Mouse (Mus musculus): ENCODE results near the gene Gga3. TPM values are rescaled to one million over a fixed set of nuclear protein-coding genes. Genes with fewer than 3 reads are reported as not detected.

Gene Gga3
- total RNA-seq, 2 experiments from 2014 or later = 48.1 to 49.1 TPM

DNA sequence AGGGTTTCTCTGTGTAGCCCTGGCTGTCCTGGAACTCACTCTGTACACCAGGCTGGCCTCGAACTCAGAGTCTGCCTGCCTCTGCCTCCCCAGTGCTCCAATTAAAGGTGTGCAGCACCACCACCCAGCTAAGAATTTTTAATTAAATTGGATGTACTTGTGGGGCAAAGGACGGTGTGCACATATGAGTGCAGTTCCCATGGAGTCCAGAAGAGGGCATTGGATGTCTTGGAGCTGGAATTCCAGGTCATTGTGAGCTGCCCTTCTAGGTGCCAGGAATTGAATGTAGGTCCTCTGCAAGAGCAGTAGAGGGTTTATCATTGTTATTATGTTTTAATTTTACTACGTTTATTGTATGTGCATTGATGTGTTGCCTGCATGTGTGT is 27.6 kb upstream of the Gga3 start:
- DNase-seq (ENCODE audit: low spot score in 2 of 2) = no peak

DNA sequence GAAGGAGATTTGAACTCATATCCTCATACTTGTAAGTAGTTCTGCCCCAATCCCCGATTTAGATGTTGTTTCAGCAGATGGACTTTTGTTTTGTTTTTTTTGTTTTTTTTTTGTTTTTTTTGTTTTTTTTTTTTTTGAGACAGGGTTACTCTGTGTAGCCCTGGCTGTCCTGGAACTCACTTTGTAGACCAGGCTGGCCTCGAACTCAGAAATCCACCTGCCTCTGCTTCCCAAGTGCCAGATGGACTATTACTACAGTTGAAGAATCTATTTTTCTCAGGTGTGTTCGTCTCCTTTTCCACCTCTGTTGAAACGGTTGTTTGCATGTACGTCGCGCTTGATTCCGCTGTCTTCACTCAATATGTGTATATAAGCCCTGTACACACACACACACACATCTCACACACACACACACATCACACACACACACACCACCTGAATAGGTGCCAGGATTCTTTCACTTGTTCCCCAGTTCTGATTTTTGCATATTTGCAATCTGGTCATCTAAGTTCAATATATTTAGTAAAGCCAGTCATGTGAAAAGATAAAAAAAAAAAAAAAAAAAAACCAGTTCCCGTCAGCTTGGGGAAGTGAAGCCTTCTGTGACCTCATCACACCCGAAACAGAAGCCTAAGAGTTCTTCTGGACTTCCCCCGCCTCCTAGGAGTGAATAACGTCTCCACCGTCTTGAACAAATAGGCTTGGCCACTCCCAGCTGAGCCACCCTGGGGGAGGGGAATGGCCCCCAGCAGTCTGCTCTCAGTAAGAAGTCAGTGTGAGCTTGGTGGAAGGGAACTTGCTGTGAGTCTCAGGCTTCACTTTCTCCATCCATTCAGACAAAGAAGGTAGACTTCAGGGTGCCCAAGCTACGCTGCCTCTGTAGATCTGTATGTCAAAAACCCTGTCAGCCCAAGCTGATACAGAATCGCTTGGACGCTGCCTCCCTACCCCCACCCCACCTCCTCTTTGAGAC is 27.0 kb upstream of the Gga3 start:
- DNase-seq (ENCODE audit: low spot score in 2 of 2) = no peak

DNA sequence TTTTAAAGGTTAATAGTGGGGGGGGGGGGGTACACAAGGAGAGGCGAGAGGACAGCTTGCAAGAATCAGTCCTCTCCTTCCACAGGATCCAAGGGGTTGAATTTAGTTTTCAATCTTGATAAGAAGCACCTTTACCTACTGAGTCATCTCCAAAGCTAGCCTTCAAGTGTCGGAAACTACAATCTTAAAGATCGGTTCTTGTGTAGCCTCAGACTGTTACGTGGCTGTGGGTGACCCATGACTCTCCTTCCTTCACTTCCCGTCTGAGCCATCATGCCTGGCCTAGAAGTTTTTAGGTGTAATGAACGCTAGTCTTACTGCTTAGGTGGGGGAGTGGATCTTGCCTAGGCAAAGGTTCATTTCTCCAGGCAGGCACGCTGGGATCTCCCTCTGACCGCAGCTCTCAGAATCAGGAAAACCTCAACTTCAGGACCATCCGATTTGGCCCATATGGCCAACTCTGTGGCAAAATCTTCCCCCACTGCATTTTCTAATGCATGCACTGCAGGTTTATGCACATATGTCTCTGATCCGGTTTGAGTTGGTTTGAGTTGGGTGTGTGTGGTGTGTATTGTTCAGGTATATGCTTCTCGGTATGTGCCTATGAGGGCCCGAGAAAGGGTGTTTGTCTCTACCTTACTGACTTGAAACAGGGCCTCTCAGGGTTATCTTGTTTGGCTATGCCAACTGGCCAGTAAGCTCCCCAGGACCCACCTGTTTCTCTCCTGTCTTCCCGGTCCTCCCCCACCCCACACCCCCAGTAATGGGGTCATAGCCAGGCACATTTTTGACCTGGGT is 26.1 kb upstream of the Gga3 start:
- DNase-seq (ENCODE audit: low spot score in 2 of 2) = no peak

DNA sequence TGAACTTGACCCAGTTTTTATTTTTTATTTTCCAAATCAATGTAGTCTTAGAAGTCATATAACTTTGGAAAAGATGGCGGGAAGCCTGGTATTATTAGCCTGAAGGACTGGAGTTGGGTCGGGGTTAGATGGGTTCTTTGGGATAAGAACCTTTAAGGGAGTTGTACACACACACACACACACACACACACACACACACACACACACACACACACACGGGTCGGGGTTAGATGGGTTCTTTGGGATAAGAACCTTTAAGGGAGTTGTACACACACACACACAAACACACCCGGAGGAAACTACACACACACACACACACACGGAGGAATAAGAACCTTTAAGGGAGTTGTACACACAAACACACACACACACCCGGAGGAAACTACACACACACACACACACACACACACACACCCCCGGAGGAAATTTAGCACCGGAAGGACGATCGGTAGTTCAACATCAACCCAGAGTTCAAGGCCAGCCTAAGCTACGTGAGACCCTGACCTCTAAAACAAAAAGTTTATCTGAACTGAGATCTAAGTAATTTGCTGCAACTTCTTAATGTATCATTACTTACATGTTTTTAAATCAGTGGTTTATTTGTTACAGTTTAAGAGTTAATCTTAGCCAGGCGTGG is 24.7 kb upstream of the Gga3 start:
- no peak for DNase-seq (ENCODE audit: low spot score in 2 of 2)

DNA sequence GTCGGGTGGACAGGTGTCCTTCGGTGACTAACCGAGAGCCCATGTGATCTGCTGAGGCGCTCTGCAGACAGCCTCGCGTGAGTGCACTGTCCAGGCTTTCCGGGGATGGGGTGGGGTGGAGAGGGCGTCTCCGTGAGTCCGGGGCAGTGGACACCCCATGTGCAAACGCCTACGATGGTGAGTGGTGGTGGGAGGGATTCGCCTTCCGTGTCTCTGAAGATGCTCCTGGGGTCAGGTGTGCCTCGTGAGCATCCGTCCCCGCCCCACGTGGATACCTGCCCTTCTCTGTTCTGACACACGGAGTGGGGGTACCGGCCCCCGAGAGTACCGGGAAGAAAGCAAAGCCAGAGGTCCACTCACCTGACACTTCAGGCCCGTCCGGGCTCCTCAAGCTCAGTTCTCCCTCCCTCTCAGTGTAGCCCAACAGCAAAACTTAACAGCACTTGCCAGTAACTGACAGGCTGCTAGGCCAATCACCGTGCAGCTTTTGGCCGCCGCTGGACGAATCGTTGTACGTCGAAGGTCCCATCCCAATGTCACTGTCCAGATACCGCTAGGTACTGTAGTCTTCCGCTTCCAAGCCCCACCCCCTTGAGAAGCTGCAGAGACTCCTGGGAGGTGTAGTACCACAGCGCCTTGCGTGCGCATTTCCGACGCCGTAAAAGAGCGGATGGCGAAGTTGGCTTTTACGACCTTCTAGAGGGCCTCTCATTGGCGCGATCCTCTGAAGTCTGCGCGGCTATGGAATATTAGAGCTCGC is 24.0 kb upstream of the Gga3 start, which contains the start of gene Slc25a19:
Slc25a19 (minus strand) TSS at position 591 of the 760 bp plus-strand sequence.
- DNase-seq (ENCODE audit: low spot score in 2 of 2) = peak; percentile 97 to 98

DNA sequence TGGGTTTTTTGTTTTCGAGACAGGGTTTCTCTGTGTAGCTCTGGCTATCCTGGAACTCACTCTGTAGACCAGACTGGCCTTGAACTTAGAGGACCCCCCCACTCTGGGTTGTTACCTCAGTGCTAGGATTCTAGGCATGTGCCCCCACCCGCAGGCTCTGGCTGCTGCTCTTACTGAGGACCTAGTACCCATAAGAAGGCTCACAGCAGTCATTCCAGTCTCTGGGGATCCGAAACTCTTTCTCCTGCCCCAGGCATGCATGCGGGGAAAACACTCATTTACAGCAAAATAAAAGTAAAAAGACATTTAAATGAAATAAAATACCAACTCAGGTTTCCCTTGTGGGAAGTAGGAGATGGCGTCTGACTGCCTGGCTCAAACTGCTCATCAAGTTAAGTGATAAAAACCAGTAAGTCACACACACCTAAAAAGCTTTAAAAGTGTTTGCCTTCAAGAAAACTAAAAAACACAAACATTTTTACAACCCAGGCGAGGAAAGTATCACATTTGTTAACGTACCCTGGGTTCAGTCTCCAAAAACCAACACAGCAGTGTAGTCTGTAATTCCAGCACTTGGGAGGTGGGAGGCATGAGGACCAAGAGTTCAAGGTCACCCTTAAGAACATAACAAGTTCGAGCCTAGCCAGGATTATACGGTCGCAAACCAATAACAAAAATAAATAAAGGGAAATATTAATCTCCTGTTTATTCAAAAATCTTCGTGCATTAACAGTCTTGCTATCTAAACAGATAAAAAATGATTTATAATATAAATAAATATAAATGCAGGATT is 23.2 kb upstream of the Gga3 start:
- DNase-seq (ENCODE audit: low spot score in 2 of 2) = no peak

DNA sequence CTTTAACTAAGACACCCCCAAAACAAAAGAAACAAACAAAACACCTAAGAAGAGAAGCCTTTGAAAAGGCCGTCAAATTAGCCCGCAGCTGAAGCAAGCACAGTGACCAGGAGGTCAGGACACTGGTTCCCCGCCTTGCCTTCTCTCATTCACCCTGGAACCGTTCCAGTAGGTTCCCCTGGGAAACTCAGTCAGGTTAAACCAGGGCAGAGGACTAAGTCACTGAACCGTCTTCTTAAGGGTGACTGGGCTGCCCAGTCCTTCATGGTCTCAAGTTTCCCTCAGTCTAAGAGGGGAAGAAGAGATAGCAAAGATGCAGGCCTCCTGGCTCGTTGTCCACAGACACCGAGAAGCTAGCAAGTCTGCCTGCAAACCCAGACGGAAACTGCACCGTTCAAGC is 22.0 kb upstream of the Gga3 start:
- no peak for DNase-seq (ENCODE audit: low spot score in 2 of 2)

DNA sequence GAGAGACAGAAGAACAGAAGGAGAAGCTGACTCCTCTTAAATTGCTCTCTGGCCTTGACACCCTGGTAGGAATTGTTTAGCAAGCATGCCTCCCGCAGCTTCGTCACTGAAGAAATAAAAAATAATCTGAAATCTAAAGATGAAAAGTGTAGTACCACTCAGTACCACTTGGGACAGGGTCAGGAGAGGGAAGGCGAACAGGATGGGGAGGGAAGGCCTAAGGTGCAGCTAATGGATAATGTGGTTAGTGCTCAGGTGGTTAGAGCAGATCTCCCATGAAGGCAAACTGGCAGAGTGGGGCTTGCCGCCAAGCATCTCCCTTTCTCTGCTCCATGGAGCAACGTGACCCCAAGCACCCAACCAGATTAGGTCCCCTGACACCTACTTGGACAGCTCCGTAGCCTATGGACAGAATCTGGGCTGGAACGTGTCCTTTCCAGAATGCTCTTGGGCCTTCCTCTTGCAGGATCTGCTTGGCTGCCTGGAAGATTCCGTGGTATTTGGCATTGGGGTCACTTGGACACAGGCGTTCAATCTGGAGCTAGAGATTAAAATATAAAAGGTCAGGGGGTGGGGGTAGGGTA is 19.7 kb upstream of the Gga3 start:
- DNase-seq (ENCODE audit: low spot score in 2 of 2) = no peak

DNA sequence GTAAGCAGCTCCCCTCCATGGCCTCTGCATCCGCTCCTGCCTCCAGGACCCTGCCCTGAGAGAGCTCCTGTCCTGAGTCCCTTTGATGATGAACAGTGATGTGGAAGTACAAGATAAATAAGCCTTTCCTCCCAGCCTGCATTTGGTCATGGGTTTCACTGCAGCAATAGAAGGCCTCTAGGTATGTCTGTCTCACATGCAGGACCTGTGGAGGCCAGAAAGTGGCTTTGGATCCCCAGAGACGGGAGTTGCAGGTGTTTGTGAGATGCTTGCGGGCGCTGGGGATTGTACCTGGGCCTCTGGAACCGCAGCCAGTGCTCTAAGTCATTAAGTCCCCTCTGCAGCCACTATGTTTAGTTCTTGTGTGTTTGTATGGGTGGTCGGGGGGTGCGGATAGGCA is 16.1 kb upstream of the Gga3 start:
- no peak for DNase-seq (ENCODE audit: low spot score in 2 of 2)

DNA sequence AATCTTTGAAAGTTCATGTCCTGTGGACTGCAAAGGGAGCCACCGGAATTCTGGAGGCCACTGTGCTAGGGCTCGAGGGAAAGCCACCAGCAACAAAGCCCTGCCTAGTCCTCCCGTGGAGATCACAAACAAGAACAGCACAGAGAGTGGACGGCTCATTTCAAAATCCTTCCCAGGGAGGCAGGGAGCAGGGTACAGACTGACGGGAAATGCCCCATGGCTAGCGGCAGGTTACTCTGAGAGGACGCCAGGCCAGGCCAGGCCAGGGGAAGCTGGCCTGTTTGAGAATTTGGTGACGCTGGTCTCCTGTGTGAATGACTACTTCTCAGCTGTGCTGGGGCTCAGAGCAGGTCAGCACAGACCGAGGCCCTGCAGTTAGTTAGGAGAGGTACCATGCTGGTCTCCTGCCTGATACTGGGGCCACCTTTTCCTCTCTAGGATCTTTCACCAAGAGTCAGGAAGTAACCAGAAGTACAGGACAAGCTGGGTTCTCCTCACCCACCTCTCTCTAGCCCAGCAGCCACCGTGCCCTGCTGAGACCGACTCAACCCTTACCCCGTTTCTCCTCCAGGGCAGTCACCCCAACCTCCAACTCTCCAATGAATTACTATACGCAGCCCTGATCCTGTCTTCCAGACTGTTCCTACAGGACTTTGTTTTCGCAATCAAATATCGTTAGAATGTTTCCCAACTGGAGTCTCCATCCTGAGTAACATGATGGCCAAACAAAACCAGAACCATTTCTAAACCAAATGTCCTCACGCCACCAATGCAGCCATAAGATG is 15.1 kb upstream of the Gga3 start:
- no peak for DNase-seq (ENCODE audit: low spot score in 2 of 2)

DNA sequence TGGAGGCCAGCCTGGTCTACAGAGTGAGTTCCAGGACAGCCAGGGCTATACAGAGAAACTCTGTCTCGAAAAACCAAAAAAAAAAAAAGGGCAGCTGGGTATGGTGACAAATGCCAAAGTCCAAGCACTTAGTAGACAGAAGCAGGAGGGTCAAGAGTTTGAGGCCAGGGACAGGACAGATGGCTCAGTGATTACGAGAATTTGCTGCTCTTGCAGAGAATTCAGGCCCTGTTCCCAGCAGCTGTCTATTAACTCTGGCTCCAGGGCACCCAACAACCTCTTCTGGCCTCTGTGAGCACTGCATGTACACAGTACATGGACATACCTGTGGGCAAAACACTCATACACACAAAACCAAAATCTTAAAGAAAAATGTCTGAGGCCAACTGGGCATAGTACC is 14.2 kb upstream of the Gga3 start:
- no peak for DNase-seq (ENCODE audit: low spot score in 2 of 2)

DNA sequence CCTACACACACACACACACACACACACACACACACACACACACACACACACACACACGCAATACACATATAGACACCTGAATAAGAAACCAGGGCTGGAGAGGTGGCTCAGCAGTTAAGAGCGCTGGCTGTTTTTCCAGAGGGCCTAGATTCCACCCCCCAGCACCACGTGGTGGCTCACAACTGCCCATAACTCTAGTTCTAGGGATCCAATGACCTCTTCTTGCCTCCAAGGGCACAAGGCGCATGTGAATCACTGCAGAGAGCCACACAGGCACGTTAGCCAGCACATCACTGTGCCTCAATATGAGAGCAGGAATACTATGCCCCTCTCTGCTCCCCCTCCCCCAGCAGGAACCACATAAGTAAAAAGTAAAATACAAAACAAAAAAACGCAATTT is 13.0 kb upstream of the Gga3 start:
- no peak for DNase-seq (ENCODE audit: low spot score in 2 of 2)

DNA sequence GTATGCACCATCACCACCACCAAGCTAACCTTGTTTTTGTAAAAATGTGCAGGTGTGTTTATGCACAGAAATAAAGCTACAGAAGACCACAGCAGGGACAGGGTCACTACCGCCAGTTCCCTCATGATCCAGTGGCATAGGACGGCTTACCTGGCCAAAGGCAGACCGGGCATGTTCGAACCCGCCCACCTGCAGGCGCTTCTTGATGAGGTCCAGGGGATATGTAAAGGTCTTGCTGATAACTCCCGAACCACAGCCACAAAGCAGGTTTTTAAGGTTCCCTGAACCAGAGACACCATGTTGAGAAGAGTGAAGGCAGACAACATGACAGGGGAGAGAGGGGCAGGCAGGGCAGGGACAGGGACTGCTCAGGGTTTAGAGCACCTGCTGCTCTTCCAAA is 12.5 kb upstream of the Gga3 start:
- no peak for DNase-seq (ENCODE audit: low spot score in 2 of 2)

DNA sequence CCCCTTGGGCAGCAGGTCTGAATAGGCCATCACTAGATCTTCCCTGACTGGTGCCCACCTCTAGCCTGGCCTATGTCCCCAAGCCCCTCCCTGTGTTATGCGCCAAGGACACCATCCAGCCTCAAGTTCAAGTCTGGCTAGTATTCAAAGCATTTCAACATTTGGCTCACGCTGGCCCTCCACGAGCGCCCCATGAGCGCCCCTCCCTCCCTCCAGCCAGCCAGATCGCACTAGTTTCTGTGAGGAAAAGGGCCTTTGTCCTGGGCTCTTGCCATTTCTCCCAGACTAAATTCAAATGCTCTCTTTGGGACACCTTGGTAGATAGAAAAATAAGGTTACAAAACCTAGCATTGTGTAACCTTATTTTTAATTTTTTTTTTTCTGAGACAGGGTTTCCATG is 12.0 kb upstream of the Gga3 start:
- DNase-seq (ENCODE audit: low spot score in 2 of 2) = no peak

DNA sequence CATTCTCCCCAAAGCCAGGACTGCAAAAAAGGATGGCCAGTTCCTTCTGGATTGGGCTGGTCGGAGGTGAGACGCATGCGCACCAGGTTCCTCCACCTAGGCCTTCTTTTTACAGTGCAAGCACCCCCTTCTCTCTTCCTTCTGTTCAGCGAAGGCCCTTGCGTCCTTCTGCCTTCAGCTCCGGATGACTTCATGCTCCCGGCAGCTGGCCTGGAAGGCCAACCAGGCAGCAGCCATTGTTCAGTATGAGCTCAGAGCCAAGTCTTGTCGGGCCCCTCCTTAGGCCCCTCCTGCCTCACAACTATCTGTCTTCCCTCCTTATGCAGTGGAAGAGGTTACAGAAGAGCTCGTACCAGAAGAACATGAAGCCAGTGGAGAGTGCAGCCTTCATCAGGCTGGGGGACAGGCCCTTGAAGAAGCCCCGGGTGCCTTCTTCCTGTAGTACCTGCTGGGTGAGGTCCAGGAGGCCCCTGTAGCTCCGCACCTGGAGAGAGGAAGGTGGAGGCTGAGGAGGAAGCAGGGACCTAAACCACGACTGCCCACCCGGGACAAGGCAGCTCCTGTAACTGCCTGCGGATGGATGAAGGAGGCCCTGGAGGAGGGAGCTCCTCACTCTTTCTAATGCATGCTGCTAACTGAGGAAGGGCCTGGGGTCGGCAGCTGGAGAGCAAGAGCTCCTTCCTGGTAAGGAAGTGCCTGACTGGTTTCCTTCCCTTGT is 11.4 kb upstream of the Gga3 start:
- DNase-seq (ENCODE audit: low spot score in 2 of 2) = no peak

DNA sequence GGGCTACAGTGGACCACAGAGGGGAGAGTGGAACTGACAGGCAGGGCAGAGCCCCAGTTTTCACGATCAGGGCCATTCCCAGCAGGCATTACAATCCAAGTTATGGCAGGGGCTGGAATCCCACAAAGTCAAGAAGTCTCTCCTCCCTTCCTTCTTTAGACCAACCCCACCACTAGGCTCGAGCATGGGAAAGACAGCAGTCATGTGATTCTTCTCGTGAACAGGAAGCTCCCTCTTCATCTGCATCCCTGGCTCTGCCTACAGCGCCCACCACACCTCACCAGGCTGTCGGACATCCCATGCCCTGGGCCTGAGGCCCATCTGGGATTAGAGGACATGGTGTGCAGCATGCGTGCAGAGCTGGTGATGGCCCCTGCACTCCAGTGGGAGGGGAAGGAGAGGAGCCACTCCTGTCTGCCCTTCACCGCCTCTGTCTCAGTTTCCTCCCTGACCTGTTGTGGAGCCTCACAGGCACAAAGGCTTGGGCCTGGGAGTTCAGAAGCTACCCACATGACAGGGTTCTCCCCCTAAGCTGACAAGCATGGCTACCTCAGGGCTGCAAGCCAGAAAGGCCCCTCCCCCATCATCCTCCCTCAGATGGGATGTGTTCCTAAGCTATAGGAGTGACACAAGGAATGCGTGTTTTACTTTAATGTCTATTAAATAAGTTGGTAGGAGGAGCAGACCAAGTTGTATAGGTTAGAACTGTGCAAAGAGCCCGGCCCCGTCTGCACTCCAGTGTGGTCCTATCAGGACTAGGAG is 10.7 kb upstream of the Gga3 start:
- DNase-seq (ENCODE audit: low spot score in 2 of 2) = no peak

DNA sequence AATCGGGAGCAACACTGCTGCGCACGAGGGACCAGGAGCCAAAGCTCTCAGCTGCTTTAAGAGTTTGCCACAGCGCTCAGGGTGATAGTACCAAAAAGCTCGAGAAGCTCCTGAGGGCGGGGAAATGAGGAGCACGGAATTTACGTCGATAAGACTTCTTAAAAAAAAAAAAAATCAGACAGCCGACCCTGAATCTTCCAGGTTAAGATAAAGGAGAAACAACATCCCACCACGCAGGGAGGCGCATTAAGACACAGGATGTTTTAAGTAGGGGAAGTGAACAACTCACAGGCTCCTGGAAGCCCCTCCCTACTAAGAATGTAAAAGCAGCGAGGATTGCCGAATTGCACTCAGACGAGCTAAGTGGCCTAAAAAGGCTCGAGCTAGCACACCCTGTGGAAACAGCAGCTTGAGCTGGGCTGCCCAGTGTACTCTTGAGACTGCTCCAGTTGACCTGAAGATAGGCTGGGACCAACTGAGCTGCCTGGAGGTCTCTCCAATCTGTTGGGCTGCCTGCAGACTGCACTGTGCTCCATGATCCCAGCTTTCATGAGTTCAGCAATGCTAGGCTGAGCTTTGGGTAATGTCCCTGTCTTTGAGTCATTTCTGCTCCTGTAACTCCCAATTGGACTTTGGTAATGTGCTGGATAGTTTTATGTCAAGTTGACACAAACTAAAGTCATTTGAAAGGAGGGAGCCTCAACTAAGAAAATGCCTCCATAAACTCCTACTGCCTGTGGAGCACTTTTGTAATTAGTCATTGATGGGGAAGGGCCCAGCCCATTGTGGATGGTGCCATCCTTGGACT is 9.5 kb upstream of the Gga3 start:
- no peak for DNase-seq (ENCODE audit: low spot score in 2 of 2)
